Mouse (Mus musculus): Measurements from ENCODE around the gene Tmem259. TPM values are rescaled to one million over a fixed set of nuclear protein-coding genes. Genes with fewer than 3 reads are reported as not detected.

Tmem259 gene
- polyA plus RNA-seq, 1 experiment from 2014 or later = 7.0 TPM

DNA sequence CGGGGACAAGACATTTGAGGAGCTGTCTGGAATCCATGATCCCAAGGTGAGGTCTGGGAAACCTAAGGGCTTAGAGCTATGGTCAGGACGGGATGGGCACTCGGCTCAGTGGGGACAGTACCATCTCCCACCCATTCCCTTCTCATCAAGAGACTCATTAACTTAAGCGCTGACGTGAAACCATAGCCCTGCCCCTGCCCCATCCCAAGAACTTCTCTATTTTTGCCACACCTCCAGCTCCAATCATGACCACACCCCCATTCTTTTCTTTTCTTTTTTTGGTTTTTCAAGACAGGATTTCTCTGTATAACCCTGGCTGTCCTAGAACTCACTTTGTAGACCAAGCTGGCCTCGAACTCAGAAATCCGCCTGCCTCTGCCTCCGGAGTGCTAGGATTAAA, 9.5 kb downstream of the Tmem259 start:
- Histone ChIP-seq H3K27me3 (replicated peaks; ENCODE audit: control insufficient read depth, insufficient read depth, low read length) (peaks cover 15% of the 10 kb centered on the region), H3K4me2 (ENCODE audit: low read depth, low read length) (no peak overlapping the region), H3K9ac (ENCODE audit: low read depth, low read length) (no peak overlapping the region), H3K36me3 (ENCODE audit: control insufficient read depth, insufficient read depth, low read length) (peaks cover 36% of the 10 kb centered on the region), H3K27ac (ENCODE audit: low read length) (no peak overlapping the region), H3K4me3 (ENCODE audit: low read length) (no peak overlapping the region), H3K4me1 (ENCODE audit: control insufficient read depth, insufficient read depth, low read length) (peaks cover 10% of the 10 kb centered on the region), H3K9me3 (ENCODE audit: control insufficient read depth, low read length) (no peaks in the 10 kb centered on the region; the same call in 1 of the 2 replicates)
- ATAC-seq = no peak
- WGBS = 88% methylated on average over 8 of the region's 8 CpGs

DNA sequence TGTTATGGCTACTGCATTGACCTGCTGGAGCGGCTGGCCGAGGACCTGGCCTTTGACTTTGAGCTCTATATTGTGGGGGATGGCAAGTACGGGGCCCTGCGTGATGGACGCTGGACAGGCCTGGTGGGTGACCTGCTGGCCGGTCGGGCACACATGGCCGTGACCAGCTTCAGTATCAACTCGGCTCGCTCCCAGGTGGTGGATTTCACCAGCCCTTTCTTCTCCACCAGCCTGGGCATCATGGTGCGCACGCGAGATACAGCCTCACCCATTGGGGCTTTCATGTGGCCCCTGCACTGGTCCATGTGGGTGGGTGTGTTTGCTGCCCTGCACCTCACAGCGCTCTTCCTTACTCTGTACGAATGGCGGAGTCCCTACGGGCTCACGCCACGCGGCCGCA, 10.0 kb downstream of the Tmem259 start:
- no peaks in the 10 kb centered on the region; the same call in 1 of the 2 replicates for H3K9me3 ChIP-seq (ENCODE audit: control insufficient read depth, low read length)
- H3K4me2 ChIP-seq (ENCODE audit: low read depth, low read length) = no peak overlapping the region
- 89% methylated on average over 21 of the region's 21 CpGs for WGBS
- peaks cover 31% of the 10 kb centered on the region for H3K36me3 ChIP-seq (ENCODE audit: control insufficient read depth, insufficient read depth, low read length)
- no peak overlapping the region for H3K4me3 ChIP-seq (ENCODE audit: low read length)
- H3K4me1 ChIP-seq (ENCODE audit: control insufficient read depth, insufficient read depth, low read length) = peaks cover 10% of the 10 kb centered on the region
- ATAC-seq = no peak
- H3K27me3 ChIP-seq (replicated peaks; ENCODE audit: control insufficient read depth, insufficient read depth, low read length) = peaks cover 15% of the 10 kb centered on the region
- H3K27ac ChIP-seq (ENCODE audit: low read length) = no peak overlapping the region
- no peak overlapping the region for H3K9ac ChIP-seq (ENCODE audit: low read depth, low read length)

DNA sequence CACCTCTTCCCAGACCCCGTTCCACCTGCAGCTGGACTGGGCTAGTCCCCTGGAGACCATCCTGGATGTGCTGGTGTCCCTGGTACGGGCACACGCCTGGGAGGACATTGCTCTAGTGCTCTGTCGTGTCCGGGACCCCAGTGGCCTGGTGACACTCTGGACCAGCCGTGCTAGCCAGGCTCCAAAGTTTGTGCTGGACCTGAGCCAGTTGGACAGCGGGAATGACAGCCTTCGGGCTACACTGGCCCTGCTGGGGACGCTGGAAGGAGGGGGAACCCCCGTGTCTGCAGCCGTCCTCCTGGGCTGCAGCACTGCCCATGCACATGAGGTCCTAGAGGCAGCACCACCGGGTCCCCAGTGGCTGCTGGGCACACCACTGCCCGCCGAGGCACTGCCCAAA, 11.3 kb downstream of the Tmem259 start:
- Histone ChIP-seq H3K4me1 (ENCODE audit: control insufficient read depth, insufficient read depth, low read length) (peaks cover 10% of the 10 kb centered on the region), H3K4me2 (ENCODE audit: low read depth, low read length) (no peak overlapping the region), H3K27ac (ENCODE audit: low read length) (no peak overlapping the region), H3K36me3 (ENCODE audit: control insufficient read depth, insufficient read depth, low read length) (peaks cover 25% of the 10 kb centered on the region), H3K27me3 (replicated peaks; ENCODE audit: control insufficient read depth, insufficient read depth, low read length) (peaks cover 15% of the 10 kb centered on the region), H3K9me3 (ENCODE audit: control insufficient read depth, low read length) (no peaks in the 10 kb centered on the region; the same call in 1 of the 2 replicates), H3K4me3 (ENCODE audit: low read length) (no peak overlapping the region), H3K9ac (ENCODE audit: low read depth, low read length) (no peak overlapping the region)
- no peak for ATAC-seq
- 57% methylated on average over 14 of the region's 14 CpGs for WGBS

DNA sequence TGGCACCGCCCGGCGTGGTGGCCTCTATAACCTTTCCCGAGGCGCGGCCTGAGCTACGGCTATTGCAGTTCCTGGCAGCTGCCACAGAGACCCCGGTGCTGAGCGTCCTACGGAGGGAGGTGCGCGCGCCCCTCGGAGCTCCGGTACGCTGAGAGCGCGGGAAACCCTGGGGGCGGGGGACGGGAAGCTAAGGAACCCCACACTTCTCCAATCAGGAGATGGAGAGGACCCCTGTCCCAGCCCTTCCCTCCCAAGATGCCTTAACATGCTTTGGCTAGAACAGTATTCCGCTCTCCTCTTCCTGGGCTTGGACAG, 13.0 kb downstream of the Tmem259 start:
- peak overlapping the region; percentile 85 for H3K4me2 ChIP-seq (ENCODE audit: low read depth, low read length)
- 0 out of 2 replicates have a peak, but pooled peaks have one; percentile 11 for ATAC-seq
- peaks cover 10% of the 10 kb centered on the region for H3K4me1 ChIP-seq (ENCODE audit: control insufficient read depth, insufficient read depth, low read length)
- WGBS = 4% methylated on average over 21 of the region's 21 CpGs
- H3K27me3 ChIP-seq (replicated peaks; ENCODE audit: control insufficient read depth, insufficient read depth, low read length) = peaks cover 15% of the 10 kb centered on the region
- H3K9me3 ChIP-seq (ENCODE audit: control insufficient read depth, low read length) = no peaks in the 10 kb centered on the region
- peak overlapping the region; percentile 64 for H3K9ac ChIP-seq (ENCODE audit: low read depth, low read length)
- peaks cover 24% of the 10 kb centered on the region for H3K36me3 ChIP-seq (ENCODE audit: control insufficient read depth, insufficient read depth, low read length)
- H3K27ac ChIP-seq (ENCODE audit: low read length) = no peak overlapping the region
- H3K4me3 ChIP-seq (ENCODE audit: low read length) = peak overlapping the region; percentile 51

DNA sequence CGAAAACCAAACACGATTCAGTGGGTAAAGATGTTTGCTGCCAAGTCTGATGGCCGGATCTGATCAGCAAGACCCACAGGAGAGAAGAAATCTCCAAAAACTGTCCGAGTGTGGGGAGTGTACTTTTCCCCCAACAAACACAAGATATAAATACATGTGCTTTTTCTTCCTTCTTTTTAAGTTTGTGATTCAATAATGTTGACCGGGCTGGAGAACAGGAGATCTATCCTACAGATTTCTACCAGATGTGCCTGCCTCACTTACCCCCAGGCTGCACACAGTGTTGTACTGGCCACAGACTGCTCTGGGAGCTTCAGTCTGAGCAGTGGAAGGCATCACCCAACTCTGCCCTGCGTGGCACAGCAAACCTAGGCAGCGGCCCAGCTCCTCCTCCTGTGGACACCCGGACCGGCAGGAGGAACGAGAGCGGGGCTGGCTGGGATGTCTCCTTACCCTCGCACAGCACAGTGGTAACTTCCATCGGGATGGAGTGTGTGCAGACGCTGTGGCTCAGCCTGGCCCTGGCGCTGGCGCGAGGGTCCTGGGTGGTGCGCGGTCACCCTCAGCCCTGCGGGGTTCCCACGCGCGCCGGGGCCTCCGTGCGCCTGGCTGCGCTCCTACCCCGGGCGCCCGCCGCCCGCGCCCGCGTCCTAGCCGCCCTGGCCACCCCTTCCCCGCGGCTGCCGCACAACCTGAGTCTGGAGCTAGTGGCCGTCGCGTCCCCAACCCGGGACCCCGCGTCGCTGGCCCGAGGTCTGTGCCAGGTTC, 13.5 kb downstream of the Tmem259 start, which contains the start of gene Grin3b:
Gene Grin3b (plus strand): TSS at position 301 of the 768 bp plus-strand sequence.
- ATAC-seq = peak; percentile 24; the same call in 1 of the 2 replicates
- peak within 1 kb of the TSS; percentile 85 for H3K4me2 ChIP-seq (ENCODE audit: low read depth, low read length)
- H3K27me3 ChIP-seq (replicated peaks; ENCODE audit: control insufficient read depth, insufficient read depth, low read length) = peaks cover 15% of the 10 kb centered on the region
- H3K27ac ChIP-seq (ENCODE audit: low read length) = no peak within 1 kb of the TSS
- peaks cover 23% of the 10 kb centered on the region for H3K36me3 ChIP-seq (ENCODE audit: control insufficient read depth, insufficient read depth, low read length)
- no peaks in the 10 kb centered on the region for H3K9me3 ChIP-seq (ENCODE audit: control insufficient read depth, low read length)
- H3K4me3 ChIP-seq (ENCODE audit: low read length) = peak within 1 kb of the TSS; percentile 51
- peak within 1 kb of the TSS; percentile 64 for H3K9ac ChIP-seq (ENCODE audit: low read depth, low read length)
- H3K4me1 ChIP-seq (ENCODE audit: control insufficient read depth, insufficient read depth, low read length) = peaks cover 10% of the 10 kb centered on the region
- WGBS = 7% methylated on average over 47 of the region's 47 CpGs

DNA sequence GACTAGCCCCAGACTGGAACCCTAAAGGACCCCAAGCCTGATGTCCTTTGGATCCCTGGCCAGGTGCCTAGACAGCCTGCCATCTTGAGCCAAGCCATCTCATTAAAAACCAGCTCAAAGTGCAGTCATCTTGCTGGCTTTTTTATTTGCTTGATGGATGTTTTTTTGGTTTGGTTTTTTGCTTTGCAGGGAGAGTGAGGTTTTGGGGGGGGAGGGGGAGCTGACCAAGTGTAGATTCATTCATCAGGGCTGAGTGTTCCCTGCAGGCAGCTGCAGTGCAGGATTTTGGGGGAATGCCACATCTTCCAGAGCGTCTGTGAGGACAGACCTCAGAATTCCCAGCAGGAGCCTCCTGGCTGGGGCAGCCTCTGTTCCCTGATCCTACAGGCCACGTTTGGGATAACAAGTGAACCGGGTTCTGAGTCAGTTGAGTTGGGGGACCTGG, 15.0 kb downstream of the Tmem259 start:
- 17% methylated on average over 3 of the region's 3 CpGs for WGBS
- no peak for ATAC-seq
- no peak overlapping the region for H3K27ac ChIP-seq (ENCODE audit: low read length)
- H3K4me2 ChIP-seq (ENCODE audit: low read depth, low read length) = no peak overlapping the region
- peaks cover 15% of the 10 kb centered on the region for H3K27me3 ChIP-seq (replicated peaks; ENCODE audit: control insufficient read depth, insufficient read depth, low read length)
- H3K9ac ChIP-seq (ENCODE audit: low read depth, low read length) = no peak overlapping the region
- peaks cover 37% of the 10 kb centered on the region for H3K36me3 ChIP-seq (ENCODE audit: control insufficient read depth, insufficient read depth, low read length)
- peaks cover 10% of the 10 kb centered on the region for H3K4me1 ChIP-seq (ENCODE audit: control insufficient read depth, insufficient read depth, low read length)
- no peak overlapping the region for H3K4me3 ChIP-seq (ENCODE audit: low read length)
- no peaks in the 10 kb centered on the region for H3K9me3 ChIP-seq (ENCODE audit: control insufficient read depth, low read length)

DNA sequence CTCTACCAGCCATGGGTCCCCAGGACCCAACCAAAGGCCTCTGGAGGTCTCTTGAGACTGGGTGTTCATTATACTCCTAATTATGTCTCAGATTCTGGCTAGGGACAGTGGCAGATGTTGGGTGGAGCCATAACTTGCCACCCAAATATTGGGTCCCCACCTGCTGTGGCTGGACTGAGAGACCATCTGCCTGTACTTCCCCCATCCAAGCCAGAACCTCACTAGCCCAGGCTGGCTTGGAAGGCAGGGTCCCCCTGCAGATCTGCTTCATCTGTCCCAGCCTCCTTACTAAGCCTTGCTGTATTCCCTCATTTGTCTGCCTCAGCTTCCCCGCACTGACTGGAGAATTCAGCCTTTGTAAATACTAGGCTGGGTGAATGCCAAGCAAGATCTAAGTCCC, 15.9 kb downstream of the Tmem259 start:
- Histone ChIP-seq H3K4me2 (ENCODE audit: low read depth, low read length) (no peak overlapping the region), H3K9me3 (ENCODE audit: control insufficient read depth, low read length) (no peaks in the 10 kb centered on the region), H3K9ac (ENCODE audit: low read depth, low read length) (no peak overlapping the region), H3K4me1 (ENCODE audit: control insufficient read depth, insufficient read depth, low read length) (peaks cover 10% of the 10 kb centered on the region), H3K27me3 (replicated peaks; ENCODE audit: control insufficient read depth, insufficient read depth, low read length) (peaks cover 15% of the 10 kb centered on the region), H3K36me3 (ENCODE audit: control insufficient read depth, insufficient read depth, low read length) (peaks cover 37% of the 10 kb centered on the region), H3K4me3 (ENCODE audit: low read length) (no peak overlapping the region), H3K27ac (ENCODE audit: low read length) (no peak overlapping the region)
- no peak for ATAC-seq
- 67% methylated on average over 1 of the region's 1 CpGs for WGBS

DNA sequence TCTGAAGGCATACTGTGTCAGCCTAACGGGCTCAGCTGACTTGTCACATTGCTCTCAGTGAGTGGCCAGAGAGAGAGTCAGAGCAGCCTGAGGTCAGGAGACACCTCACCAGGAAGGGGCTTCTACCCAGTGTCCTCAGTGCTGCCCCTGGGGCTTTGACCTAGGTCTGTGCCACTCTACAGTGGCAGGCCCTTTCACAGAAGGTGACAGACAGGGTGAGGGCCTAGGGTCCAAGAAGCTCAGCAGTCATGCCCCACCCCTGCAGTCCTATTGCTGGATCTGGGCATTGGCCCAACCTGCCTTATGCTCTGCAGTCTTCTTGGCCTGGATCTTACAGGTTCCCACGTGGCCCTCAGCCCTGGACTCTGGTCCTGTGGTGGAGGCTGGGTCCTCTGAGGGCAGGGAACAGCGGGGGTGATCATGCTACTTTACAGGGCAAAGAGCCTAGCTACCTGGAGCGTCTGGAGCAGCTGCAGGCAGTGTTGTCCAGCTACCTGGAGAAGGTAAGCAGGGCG, 17.2 kb downstream of the Tmem259 start:
- no peak overlapping the region for H3K9ac ChIP-seq (ENCODE audit: low read depth, low read length)
- H3K27me3 ChIP-seq (replicated peaks; ENCODE audit: control insufficient read depth, insufficient read depth, low read length) = peaks cover 15% of the 10 kb centered on the region
- H3K9me3 ChIP-seq (ENCODE audit: control insufficient read depth, low read length) = no peaks in the 10 kb centered on the region
- 94% methylated on average over 5 of the region's 5 CpGs for WGBS
- ATAC-seq = no peak
- H3K4me3 ChIP-seq (ENCODE audit: low read length) = no peak overlapping the region
- H3K36me3 ChIP-seq (ENCODE audit: control insufficient read depth, insufficient read depth, low read length) = peaks cover 47% of the 10 kb centered on the region
- H3K4me2 ChIP-seq (ENCODE audit: low read depth, low read length) = no peak overlapping the region
- no peak overlapping the region for H3K27ac ChIP-seq (ENCODE audit: low read length)
- peaks cover 10% of the 10 kb centered on the region for H3K4me1 ChIP-seq (ENCODE audit: control insufficient read depth, insufficient read depth, low read length)

DNA sequence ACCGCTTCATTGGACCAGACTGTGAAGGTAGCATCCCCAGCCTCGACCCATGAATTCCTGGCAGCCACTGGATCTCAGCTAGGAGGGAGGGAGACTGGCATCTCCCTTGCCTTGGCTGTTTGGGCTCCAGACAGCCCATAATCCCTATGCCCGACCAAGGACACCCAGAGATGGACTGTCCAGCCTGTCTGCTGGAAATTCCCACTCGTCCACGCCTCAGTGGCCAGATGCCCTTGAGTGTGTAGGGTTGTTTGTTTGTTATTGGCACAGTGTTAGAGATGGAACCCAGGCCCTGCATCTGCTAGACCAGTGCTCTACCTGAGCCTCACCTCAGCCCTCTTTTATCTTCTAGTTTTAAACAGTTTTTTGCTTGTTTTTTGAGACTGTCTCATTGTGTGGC, 18.8 kb downstream of the Tmem259 start:
- Histone ChIP-seq H3K4me1 (ENCODE audit: control insufficient read depth, insufficient read depth, low read length) (peaks cover 7% of the 10 kb centered on the region; the same call in 1 of the 2 replicates), H3K9me3 (ENCODE audit: control insufficient read depth, low read length) (no peaks in the 10 kb centered on the region), H3K4me2 (ENCODE audit: low read depth, low read length) (no peak overlapping the region), H3K9ac (ENCODE audit: low read depth, low read length) (no peak overlapping the region), H3K4me3 (ENCODE audit: low read length) (no peak overlapping the region), H3K36me3 (ENCODE audit: control insufficient read depth, insufficient read depth, low read length) (peaks cover 47% of the 10 kb centered on the region), H3K27me3 (replicated peaks; ENCODE audit: control insufficient read depth, insufficient read depth, low read length) (no peaks in the 10 kb centered on the region; the same call in 1 of the 2 replicates), H3K27ac (ENCODE audit: low read length) (no peak overlapping the region)
- 94% methylated on average over 5 of the region's 5 CpGs for WGBS
- ATAC-seq = no peak

Measured in intestine, embryonic 16.5 days (tissue).